Mouse (Mus musculus): ENCODE data around the gene Srsf3. TPM values are rescaled to one million over a fixed set of nuclear protein-coding genes. Genes with fewer than 3 reads are reported as not detected.
"Not testable (repeated sequence)": the region's sequence is repeated elsewhere in the genome, so short reads cannot be mapped to it uniquely, and the experiment has no call there.

The Srsf3 gene
- total RNA-seq, 1 experiment from 2014 or later, result 716 TPM

- no peak for ATAC-seq (replicated peaks in 1 of 2; ENCODE audit: insufficient read depth in 1 of 2, low FRiP score in 2 of 2, low TSS enrichment in 1 of 2, low read depth in 1 of 2, poor library complexity in 2 of 2, severe bottlenecking in 2 of 2)
Measured at GRCm38 (mm10) chr17:29034264-29034663, 1.8 kb downstream of the Srsf3 start.

- no peak for ATAC-seq (replicated peaks in 1 of 2; ENCODE audit: insufficient read depth in 1 of 2, low FRiP score in 2 of 2, low TSS enrichment in 1 of 2, low read depth in 1 of 2, poor library complexity in 2 of 2, severe bottlenecking in 2 of 2)
Measured at GRCm38 (mm10) chr17:29035506-29035905, 3.1 kb downstream of the Srsf3 start.

GRCm38 (mm10) chr17:29039351-29039750, 6.9 kb downstream of the Srsf3 start:
- ATAC-seq (replicated peaks in 1 of 2; ENCODE audit: insufficient read depth in 1 of 2, low FRiP score in 2 of 2, low TSS enrichment in 1 of 2, low read depth in 1 of 2, poor library complexity in 2 of 2, severe bottlenecking in 2 of 2), result peak in 1 of 2 experiments; percentile 25; a peak in 2 of 4 replicates

- ATAC-seq (replicated peaks in 1 of 2; ENCODE audit: insufficient read depth in 1 of 2, low FRiP score in 2 of 2, low TSS enrichment in 1 of 2, low read depth in 1 of 2, poor library complexity in 2 of 2, severe bottlenecking in 2 of 2), result not testable (repeated sequence)
Measured at GRCm38 (mm10) chr17:29041632-29042031, 9.2 kb downstream of the Srsf3 start.

GRCm38 (mm10) chr17:29042569-29042968, 10.1 kb downstream of the Srsf3 start:
- no peak for ATAC-seq (replicated peaks in 1 of 2; ENCODE audit: insufficient read depth in 1 of 2, low FRiP score in 2 of 2, low TSS enrichment in 1 of 2, low read depth in 1 of 2, poor library complexity in 2 of 2, severe bottlenecking in 2 of 2)

- ATAC-seq (replicated peaks in 1 of 2; ENCODE audit: insufficient read depth in 1 of 2, low FRiP score in 2 of 2, low TSS enrichment in 1 of 2, low read depth in 1 of 2, poor library complexity in 2 of 2, severe bottlenecking in 2 of 2), result no peak
Measured at GRCm38 (mm10) chr17:29043583-29043982, 11.2 kb downstream of the Srsf3 start.

- no peak for ATAC-seq (replicated peaks in 1 of 2; ENCODE audit: insufficient read depth in 1 of 2, low FRiP score in 2 of 2, low TSS enrichment in 1 of 2, low read depth in 1 of 2, poor library complexity in 2 of 2, severe bottlenecking in 2 of 2)
Measured at GRCm38 (mm10) chr17:29044146-29044924, 11.9 kb downstream of the Srsf3 start.

- peak in 1 of 2 experiments; percentile 36; a peak in 2 of 4 replicates for ATAC-seq (replicated peaks in 1 of 2; ENCODE audit: insufficient read depth in 1 of 2, low FRiP score in 2 of 2, low TSS enrichment in 1 of 2, low read depth in 1 of 2, poor library complexity in 2 of 2, severe bottlenecking in 2 of 2)
Measured at GRCm38 (mm10) chr17:29044925-29045319, 12.5 kb downstream of the Srsf3 start.

- ATAC-seq (replicated peaks in 1 of 2; ENCODE audit: insufficient read depth in 1 of 2, low FRiP score in 2 of 2, low TSS enrichment in 1 of 2, low read depth in 1 of 2, poor library complexity in 2 of 2, severe bottlenecking in 2 of 2), result peak in 1 of 2 experiments; percentile 55; a peak in 2 of 4 replicates
Measured at GRCm38 (mm10) chr17:29045741-29046530, 13.5 kb downstream of the Srsf3 start.

- ATAC-seq (replicated peaks in 1 of 2; ENCODE audit: insufficient read depth in 1 of 2, low FRiP score in 2 of 2, low TSS enrichment in 1 of 2, low read depth in 1 of 2, poor library complexity in 2 of 2, severe bottlenecking in 2 of 2), result no peak
Measured at GRCm38 (mm10) chr17:29046863-29047262, 14.4 kb downstream of the Srsf3 start.

GRCm38 (mm10) chr17:29047697-29048514, 15.5 kb downstream of the Srsf3 start:
- no peak for ATAC-seq (replicated peaks in 1 of 2; ENCODE audit: insufficient read depth in 1 of 2, low FRiP score in 2 of 2, low TSS enrichment in 1 of 2, low read depth in 1 of 2, poor library complexity in 2 of 2, severe bottlenecking in 2 of 2)

- peak; percentile 40 to 57; a peak in 3 of 4 replicates for ATAC-seq (replicated peaks in 1 of 2; ENCODE audit: insufficient read depth in 1 of 2, low FRiP score in 2 of 2, low TSS enrichment in 1 of 2, low read depth in 1 of 2, poor library complexity in 2 of 2, severe bottlenecking in 2 of 2)
Measured at GRCm38 (mm10) chr17:29048748-29049507, 16.5 kb downstream of the Srsf3 start.

- no peak for ATAC-seq (replicated peaks in 1 of 2; ENCODE audit: insufficient read depth in 1 of 2, low FRiP score in 2 of 2, low TSS enrichment in 1 of 2, low read depth in 1 of 2, poor library complexity in 2 of 2, severe bottlenecking in 2 of 2)
Measured at GRCm38 (mm10) chr17:29049508-29049889, 17.1 kb downstream of the Srsf3 start.

- ATAC-seq (replicated peaks in 1 of 2; ENCODE audit: insufficient read depth in 1 of 2, low FRiP score in 2 of 2, low TSS enrichment in 1 of 2, low read depth in 1 of 2, poor library complexity in 2 of 2, severe bottlenecking in 2 of 2), result no peak
Measured at GRCm38 (mm10) chr17:29049923-29050322, 17.5 kb downstream of the Srsf3 start.

GRCm38 (mm10) chr17:29050791-29051190, 18.4 kb downstream of the Srsf3 start:
- no peak for ATAC-seq (replicated peaks in 1 of 2; ENCODE audit: insufficient read depth in 1 of 2, low FRiP score in 2 of 2, low TSS enrichment in 1 of 2, low read depth in 1 of 2, poor library complexity in 2 of 2, severe bottlenecking in 2 of 2)

GRCm38 (mm10) chr17:29053067-29053466, 20.6 kb downstream of the Srsf3 start:
- no peak for ATAC-seq (replicated peaks in 1 of 2; ENCODE audit: insufficient read depth in 1 of 2, low FRiP score in 2 of 2, low TSS enrichment in 1 of 2, low read depth in 1 of 2, poor library complexity in 2 of 2, severe bottlenecking in 2 of 2)

GRCm38 (mm10) chr17:29053841-29054240, 21.4 kb downstream of the Srsf3 start:
- ATAC-seq (replicated peaks in 1 of 2; ENCODE audit: insufficient read depth in 1 of 2, low FRiP score in 2 of 2, low TSS enrichment in 1 of 2, low read depth in 1 of 2, poor library complexity in 2 of 2, severe bottlenecking in 2 of 2), result no peak
